Mouse (Mus musculus) urinary bladder, postnatal 14 days (tissue): Measurements from ENCODE around the gene Fmnl3.

Source experiments
- DNase-seq: peaks from one replicate; pipeline ENCODE4 v3.0.0; 2021; ENCODE audit warnings: low spot score

Gene Fmnl3

GRCm38 (mm10) chr15:99317267-99317651 lies 53.0 kb downstream of the Fmnl3 start:
- DNase-seq, result no peak

- peak; percentile 77 for DNase-seq
Observed at GRCm38 (mm10) chr15:99316314-99317266, 53.7 kb downstream of the Fmnl3 start.

- DNase-seq, result no peak
Observed at GRCm38 (mm10) chr15:99314891-99315290, 55.4 kb downstream of the Fmnl3 start.

- no peak for DNase-seq
Observed at GRCm38 (mm10) chr15:99310617-99311016, 59.7 kb downstream of the Fmnl3 start.

- DNase-seq, result no peak
Observed at GRCm38 (mm10) chr15:99309549-99309948, 60.7 kb downstream of the Fmnl3 start.

- DNase-seq, result no peak
Observed at GRCm38 (mm10) chr15:99307476-99307875, 62.8 kb downstream of the Fmnl3 start.

- no peak for DNase-seq
Observed at GRCm38 (mm10) chr15:99296213-99296612, 74.1 kb downstream of the Fmnl3 start.

GRCm38 (mm10) chr15:99295484-99295981 lies 74.7 kb downstream of the Fmnl3 start, which contains the start of gene Fam186b:
Gene Fam186b, minus strand, starts transcription at chr15:99295888.
- peak; percentile 39 for DNase-seq

GRCm38 (mm10) chr15:99294813-99295374 lies 75.4 kb downstream of the Fmnl3 start, which contains the start of gene Prpf40b:
Gene Prpf40b, plus strand, starts transcription at chr15:99295087.
- DNase-seq, result peak; percentile 94

- no peak for DNase-seq
Observed at GRCm38 (mm10) chr15:99294287-99294686, 76.0 kb downstream of the Fmnl3 start.

GRCm38 (mm10) chr15:99290586-99290985 lies 79.7 kb downstream of the Fmnl3 start:
- no peak for DNase-seq

- DNase-seq, result no peak
Observed at GRCm38 (mm10) chr15:99285189-99285535, 85.1 kb downstream of the Fmnl3 start.

GRCm38 (mm10) chr15:99284527-99285188 lies 85.6 kb downstream of the Fmnl3 start:
- DNase-seq, result peak; percentile 21

- DNase-seq, result no peak
Observed at GRCm38 (mm10) chr15:99283456-99283855, 86.8 kb downstream of the Fmnl3 start.

- DNase-seq, result no peak
Observed at GRCm38 (mm10) chr15:99278271-99278670, 92.0 kb downstream of the Fmnl3 start.

GRCm38 (mm10) chr15:99276095-99276494 lies 94.2 kb downstream of the Fmnl3 start:
- DNase-seq, result no peak
